Mouse (Mus musculus) neural tube, embryonic 14.5 days (tissue): Measurements from ENCODE around the gene Mrpl41. TPM values are rescaled to one million over a fixed set of nuclear protein-coding genes. Genes with fewer than 3 reads are reported as not detected.

ENCODE experiments used
- ATAC-seq: fragments of 200-750 bp; cut with Nextera tagmentation; 2 replicates; pipeline ENCODE4 v1.8.0; 2017; ENCODE audit warnings: low read depth, mild to moderate bottlenecking, moderate TSS enrichment, moderate library complexity
- H3K27ac ChIP-seq: fragments of 300-500 bp; sonication (generic); 2 replicates; pipeline ENCODE4 v1.5.1; 2014; ENCODE audit warnings: low read depth, mild to moderate bottlenecking, control low read depth, low read length, moderate library complexity, mixed read lengths
- H3K27me3 ChIP-seq: fragments of 300-500 bp; sonication (generic); 2 replicates; pipeline ENCODE4 v1.6.1; 2014; ENCODE audit warnings: low read length; ENCODE audit not compliant: control insufficient read depth, insufficient read depth
- H3K36me3 ChIP-seq: fragments of 300-500 bp; sonication (generic); 2 replicates; pipeline ENCODE4 v1.6.1; 2014; ENCODE audit warnings: low read length, mixed read lengths; ENCODE audit not compliant: control insufficient read depth, insufficient read depth
- H3K4me1 ChIP-seq: fragments of 300-500 bp; sonication (generic); 2 replicates; pipeline ENCODE4 v1.6.1; 2014; ENCODE audit warnings: low read length; ENCODE audit not compliant: control insufficient read depth, insufficient read depth
- H3K4me2 ChIP-seq: fragments of 300-500 bp; sonication (generic); 2 replicates; pipeline ENCODE4 v1.6.1; 2014; ENCODE audit warnings: mild to moderate bottlenecking, low read depth, low read length, control low read depth
- H3K4me3 ChIP-seq: fragments of 300-500 bp; sonication (generic); 2 replicates; pipeline ENCODE4 v1.5.1; 2014; ENCODE audit warnings: low read depth, low read length, control low read depth, mixed read lengths
- H3K9ac ChIP-seq: fragments of 300-500 bp; sonication (generic); replicated peaks from 2 replicates; pipeline ENCODE4 v1.6.1; 2014; ENCODE audit warnings: low read depth, mild to moderate bottlenecking, control low read depth, low read length, mixed read lengths
- H3K9me3 ChIP-seq: fragments of 300-500 bp; sonication (generic); 2 replicates; pipeline ENCODE4 v1.6.1; 2016; ENCODE audit warnings: low read length; ENCODE audit not compliant: control insufficient read depth
- WGBS: fragments of 180-500 bp; shearing (Covaris S2); extraction: QIAGEN DNeasy Blood & Tissue Kit; methylation state at CpG from one replicate; pipeline ENCODE4 v1.1.7; 2014; 5-methylcytosine and 5-hydroxymethylcytosine counted together
- microRNA-seq: library from miRNA; unstranded; fragments of <30 nt; microRNA quantifications from one replicate; pipeline ENCODE4, GENCODE M21; 2016
- polyA plus RNA-seq: library from polyadenylated mRNA; unstranded; fragments of >200 nt; fragmentation: Nextera tagmentation; extraction: Ambion mirVana; gene quantifications from 2 replicates; pipeline ENCODE4 v1.2.1, GENCODE M21; 2014

The Mrpl41 gene
- polyA plus RNA-seq, 1 experiment from 2014 or later: 181 TPM

GRCm38 (mm10) chr2:24926965-24927358 lies 47.9 kb downstream of the Mrpl41 start:
- Histone ChIP-seq H3K27me3 (no peaks in the 10 kb centered on the region), H3K4me3 (no peak overlapping the region), H3K4me1 (no peaks in the 10 kb centered on the region), H3K9ac (no peak overlapping the region), H3K36me3 (no peaks in the 10 kb centered on the region), H3K27ac (no peak overlapping the region), H3K4me2 (no peak overlapping the region), H3K9me3 (no peaks in the 10 kb centered on the region)
- no peak for ATAC-seq
- 83% methylated on average over 7 of the region's 7 CpGs for WGBS

GRCm38 (mm10) chr2:24926345-24926964 lies 48.4 kb downstream of the Mrpl41 start:
- WGBS: 86% methylated on average over 9 of the region's 9 CpGs
- Histone ChIP-seq H3K9me3 (no peaks in the 10 kb centered on the region), H3K27ac (no peak overlapping the region), H3K9ac (no peak overlapping the region), H3K4me2 (no peak overlapping the region), H3K4me3 (no peak overlapping the region), H3K4me1 (no peaks in the 10 kb centered on the region), H3K27me3 (no peaks in the 10 kb centered on the region), H3K36me3 (no peaks in the 10 kb centered on the region)
- ATAC-seq: no peak

GRCm38 (mm10) chr2:24925284-24925683 lies 49.6 kb downstream of the Mrpl41 start:
- H3K4me3 ChIP-seq: no peak overlapping the region
- no peak overlapping the region for H3K4me2 ChIP-seq
- no peaks in the 10 kb centered on the region for H3K36me3 ChIP-seq
- no peak overlapping the region for H3K9ac ChIP-seq
- ATAC-seq: 0 out of 2 replicates have a peak, but pooled peaks have one; percentile 9
- no peaks in the 10 kb centered on the region for H3K27me3 ChIP-seq
- no peaks in the 10 kb centered on the region for H3K4me1 ChIP-seq
- H3K27ac ChIP-seq: no peak overlapping the region
- no peaks in the 10 kb centered on the region for H3K9me3 ChIP-seq
- 86% methylated on average over 8 of the region's 8 CpGs for WGBS

Small RNA genes lying within 50 kb of the gene (microRNA-seq; reads per million reads assigned to microRNA genes)
- not detected for gene Gm22875

Other genes with a start within 250 kb of the Mrpl41 start
- 19.1 and 20.3 TPM in 2 replicates for gene Cacna1b, start 211.9 kb downstream of the Mrpl41 start, polyA plus RNA-seq
- gene Ehmt1, start 55.5 kb downstream of the Mrpl41 start, polyA plus RNA-seq: 90.8 and 97.0 TPM in 2 replicates
- 30.2 and 31.6 TPM in 2 replicates for gene Arrdc1, start 39.8 kb downstream of the Mrpl41 start, polyA plus RNA-seq
- 18.1 and 26.0 TPM in 2 replicates for gene Zmynd19, start 25.3 kb downstream of the Mrpl41 start, polyA plus RNA-seq
- 34.0 and 39.6 TPM in 2 replicates for gene Dph7, start 12.7 kb downstream of the Mrpl41 start, polyA plus RNA-seq
- 3.5 and 3.7 TPM in 2 replicates for gene Pnpla7, start 935 bp upstream of the Mrpl41 start, polyA plus RNA-seq
- gene Nsmf, start 79.3 kb upstream of the Mrpl41 start, polyA plus RNA-seq: 137 and 143 TPM in 2 replicates
- gene Entpd8, start 105.2 kb upstream of the Mrpl41 start, polyA plus RNA-seq: 0.27 TPM in 1 of 2 replicates, not detected in the other
- 0.17 TPM in 1 of 2 replicates, not detected in the other for gene Noxa1, start 120.1 kb upstream of the Mrpl41 start, polyA plus RNA-seq
- gene Nrarp, start 205.7 kb upstream of the Mrpl41 start, polyA plus RNA-seq: 10.7 and 15.1 TPM in 2 replicates
- 0.88 and 1.4 TPM in 2 replicates for gene Tor4a, start 221.8 kb upstream of the Mrpl41 start, polyA plus RNA-seq
- gene Nelfb, start 236.4 kb upstream of the Mrpl41 start, polyA plus RNA-seq: 74.7 and 86.2 TPM in 2 replicates
- not detected in 2 replicates for gene Stpg3, start 239.5 kb upstream of the Mrpl41 start, polyA plus RNA-seq
- gene Fam166a, start 243.6 kb upstream of the Mrpl41 start, polyA plus RNA-seq: 0.91 TPM in 1 of 2 replicates, not detected in the other
- 361 and 387 TPM in 2 replicates for gene Tubb4b, start 249.6 kb upstream of the Mrpl41 start, polyA plus RNA-seq